Mouse (Mus musculus) neural tube, embryonic 12.5 days (tissue): ENCODE measurements at regions not wholly inside any gene's neighbourhood (a gene's known extent, or its start where the extent isn't known, plus 50 kb on each side); places are given as distances from the start of the nearest gene placed in this dataset.

Experiments used
- ATAC-seq: fragments of 200-750 bp; cut with Nextera tagmentation; 2 replicates; pipeline ENCODE4 v1.8.0; 2017; ENCODE audit warnings: low read depth, mild to moderate bottlenecking, moderate TSS enrichment, moderate library complexity; ENCODE audit not compliant: low FRiP score
- H3K27ac ChIP-seq: fragments of 300-500 bp; sonication (generic); 2 replicates; pipeline ENCODE4 v1.5.1; 2016
- H3K27me3 ChIP-seq: fragments of 300-500 bp; sonication (generic); replicated peaks from 2 replicates; pipeline ENCODE4 v1.6.1; 2016; ENCODE audit warnings: mild to moderate bottlenecking
- H3K36me3 ChIP-seq: fragments of 300-500 bp; sonication (generic); 2 replicates; pipeline ENCODE4 v1.6.1; 2016; ENCODE audit warnings: mild to moderate bottlenecking
- H3K4me1 ChIP-seq: fragments of 300-500 bp; sonication (generic); 2 replicates; pipeline ENCODE4 v1.6.1; 2016
- H3K4me2 ChIP-seq: fragments of 300-500 bp; sonication (generic); replicated peaks from 2 replicates; pipeline ENCODE4 v1.6.1; 2016; ENCODE audit warnings: mild to moderate bottlenecking
- H3K4me3 ChIP-seq: fragments of 300-500 bp; sonication (generic); 2 replicates; pipeline ENCODE4 v1.5.1; 2016
- H3K9ac ChIP-seq: fragments of 300-500 bp; sonication (generic); 2 replicates; pipeline ENCODE4 v1.6.1; 2016; ENCODE audit warnings: mild to moderate bottlenecking
- H3K9me3 ChIP-seq: fragments of 300-500 bp; sonication (generic); 2 replicates; pipeline ENCODE4 v1.6.1; 2016; ENCODE audit warnings: mild to moderate bottlenecking
- WGBS: fragments of 180-500 bp; shearing (Covaris S2); methylation state at CpG from one replicate; pipeline ENCODE4 v1.1.7; 2016; 5-methylcytosine and 5-hydroxymethylcytosine counted together

DNA sequence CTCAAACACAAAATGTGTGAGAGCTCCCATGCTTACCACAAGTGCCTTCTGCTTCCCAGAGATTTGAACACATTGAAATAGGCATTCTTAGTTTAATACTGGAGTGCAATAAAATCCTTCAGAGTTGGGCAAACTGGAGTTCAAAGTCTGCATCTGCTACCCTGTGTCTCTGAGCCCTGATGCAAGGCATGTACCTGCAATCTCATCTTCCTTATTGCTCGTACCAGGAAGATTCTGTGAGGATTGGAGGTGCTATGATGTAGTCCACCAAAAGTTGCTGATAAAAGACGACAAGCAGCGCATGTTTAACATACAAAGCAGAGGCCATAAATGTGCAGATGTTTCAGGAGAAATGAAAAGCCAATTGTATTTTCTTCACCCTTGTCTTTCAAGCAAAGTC lies 123.5 kb upstream of the Kitl start:
- Histone ChIP-seq H3K4me1 (no peaks in the 10 kb centered on the region), H3K27me3 (no peaks in the 10 kb centered on the region), H3K9me3 (no peaks in the 10 kb centered on the region), H3K9ac (no peak overlapping the region), H3K4me3 (no peak overlapping the region), H3K27ac (no peak overlapping the region), H3K36me3 (no peaks in the 10 kb centered on the region), H3K4me2 (no peak overlapping the region)
- 78% methylated on average over 3 of the region's 3 CpGs for WGBS
- no peak for ATAC-seq

GRCm38 (mm10) chr10:99881901-99882300 lies 122.4 kb upstream of the Csl start:
- no peaks in the 10 kb centered on the region for H3K4me1 ChIP-seq
- no peaks in the 10 kb centered on the region for H3K9me3 ChIP-seq
- ATAC-seq = no peak
- H3K4me2 ChIP-seq = no peak overlapping the region
- no peaks in the 10 kb centered on the region for H3K27me3 ChIP-seq
- WGBS = 84% methylated on average over 2 of the region's 2 CpGs
- no peak overlapping the region for H3K4me3 ChIP-seq
- H3K9ac ChIP-seq = no peak overlapping the region
- H3K36me3 ChIP-seq = no peaks in the 10 kb centered on the region
- no peak overlapping the region for H3K27ac ChIP-seq

- WGBS = 73% methylated on average over 5 of the region's 5 CpGs
- Histone ChIP-seq H3K4me1 (no peaks in the 10 kb centered on the region), H3K4me2 (no peak overlapping the region), H3K27me3 (no peaks in the 10 kb centered on the region), H3K4me3 (no peak overlapping the region), H3K27ac (no peak overlapping the region), H3K36me3 (no peaks in the 10 kb centered on the region), H3K9me3 (no peaks in the 10 kb centered on the region), H3K9ac (no peak overlapping the region)
- no peak for ATAC-seq
Measured at GRCm38 (mm10) chr10:99879362-99879761, 119.9 kb upstream of the Csl start.

- Histone ChIP-seq H3K4me2 (no peak overlapping the region), H3K4me3 (no peak overlapping the region), H3K9ac (no peak overlapping the region), H3K9me3 (no peaks in the 10 kb centered on the region), H3K27me3 (no peaks in the 10 kb centered on the region), H3K4me1 (0 out of 2 replicates have a peak, but pooled peaks cover 3% of the 10 kb centered on the region), H3K27ac (no peak overlapping the region), H3K36me3 (no peaks in the 10 kb centered on the region)
- no peak for ATAC-seq
- WGBS = 95% methylated on average over 1 of the region's 1 CpGs
Measured at GRCm38 (mm10) chr10:99864711-99865110, 105.3 kb upstream of the Csl start.

DNA sequence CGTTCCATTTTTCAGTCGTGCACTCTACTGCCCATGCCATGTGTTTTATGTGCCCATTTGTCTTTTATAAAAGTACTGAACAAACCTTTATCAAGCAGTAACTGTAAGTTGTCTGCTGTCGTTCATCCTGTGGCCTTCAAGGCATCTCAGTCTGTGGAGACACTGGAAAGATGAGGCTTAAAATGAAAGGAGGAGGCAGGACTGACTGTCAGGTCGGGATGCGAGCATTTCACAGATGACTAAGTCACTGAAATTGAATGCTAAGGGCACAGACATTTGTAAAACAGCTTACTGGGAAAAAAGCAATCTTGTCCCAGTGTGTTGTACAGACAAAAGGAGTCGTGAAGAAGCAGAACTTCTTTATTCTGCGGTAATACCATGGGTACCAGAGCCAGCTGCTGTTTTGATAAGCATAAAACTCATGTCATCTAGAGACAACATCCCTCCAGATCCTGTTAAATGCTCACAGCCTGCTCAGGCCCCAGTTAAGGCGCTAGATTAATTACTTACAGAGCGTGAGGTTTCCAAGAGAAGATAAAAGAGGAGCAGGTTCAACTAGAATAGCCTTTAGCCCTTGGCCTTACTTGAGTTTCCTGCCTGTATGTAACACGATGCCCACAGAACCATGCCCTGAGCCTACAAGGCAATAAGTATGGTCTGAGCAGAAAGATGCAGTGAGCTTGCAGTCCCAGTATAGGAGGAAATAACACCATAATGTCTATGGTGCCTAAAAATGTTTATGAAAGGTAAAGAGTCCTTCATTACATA lies 101.0 kb upstream of the Csl start:
- H3K4me1 ChIP-seq = 0 out of 2 replicates have a peak, but pooled peaks cover 3% of the 10 kb centered on the region
- ATAC-seq = no peak
- H3K27ac ChIP-seq = no peak overlapping the region
- H3K4me2 ChIP-seq = no peak overlapping the region
- 50% methylated on average over 10 of the region's 10 CpGs for WGBS
- H3K9ac ChIP-seq = no peak overlapping the region
- no peaks in the 10 kb centered on the region for H3K9me3 ChIP-seq
- H3K27me3 ChIP-seq = no peaks in the 10 kb centered on the region
- no peaks in the 10 kb centered on the region for H3K36me3 ChIP-seq
- H3K4me3 ChIP-seq = no peak overlapping the region

DNA sequence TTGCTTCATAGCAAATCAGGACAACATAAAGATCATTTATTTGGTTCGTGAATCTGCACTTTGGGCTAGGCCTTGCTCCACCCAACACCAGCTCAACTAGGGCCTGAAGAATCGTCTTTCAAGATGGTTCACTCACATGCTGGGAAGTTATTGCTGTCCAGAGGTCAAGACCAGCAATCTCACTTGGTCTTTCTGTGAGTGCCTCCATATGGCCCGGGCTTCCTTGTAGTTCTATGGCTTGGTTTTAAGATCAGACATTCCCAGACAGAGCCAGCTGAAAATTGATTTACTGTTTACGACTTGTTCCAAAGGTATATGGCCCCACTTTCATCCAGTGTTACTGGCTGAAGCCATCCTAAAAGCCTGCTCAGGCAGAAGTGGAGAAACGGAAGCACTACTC lies 84.7 kb upstream of the Csl start:
- no peaks in the 10 kb centered on the region for H3K9me3 ChIP-seq
- H3K27ac ChIP-seq = no peak overlapping the region
- no peak overlapping the region for H3K4me2 ChIP-seq
- WGBS = 52% methylated on average over 5 of the region's 5 CpGs
- H3K4me3 ChIP-seq = no peak overlapping the region
- no peak for ATAC-seq
- H3K4me1 ChIP-seq = no peaks in the 10 kb centered on the region
- H3K9ac ChIP-seq = no peak overlapping the region
- H3K27me3 ChIP-seq = no peaks in the 10 kb centered on the region
- no peaks in the 10 kb centered on the region for H3K36me3 ChIP-seq

- H3K4me3 ChIP-seq = no peak overlapping the region
- H3K27me3 ChIP-seq = no peaks in the 10 kb centered on the region
- no peaks in the 10 kb centered on the region for H3K36me3 ChIP-seq
- H3K9ac ChIP-seq = no peak overlapping the region
- no peaks in the 10 kb centered on the region for H3K9me3 ChIP-seq
- WGBS = 59% methylated on average over 10 of the region's 10 CpGs
- no peak for ATAC-seq
- H3K4me2 ChIP-seq = no peak overlapping the region
- no peak overlapping the region for H3K27ac ChIP-seq
- H3K4me1 ChIP-seq = no peaks in the 10 kb centered on the region
Measured at GRCm38 (mm10) chr10:99841167-99841843, 81.8 kb upstream of the Csl start.

GRCm38 (mm10) chr10:99840179-99840876 lies 80.9 kb upstream of the Csl start:
- 88% methylated on average over 10 of the region's 10 CpGs for WGBS
- H3K9me3 ChIP-seq = no peaks in the 10 kb centered on the region
- no peaks in the 10 kb centered on the region for H3K4me1 ChIP-seq
- H3K4me2 ChIP-seq = no peak overlapping the region
- H3K27ac ChIP-seq = no peak overlapping the region
- H3K27me3 ChIP-seq = no peaks in the 10 kb centered on the region
- no peak for ATAC-seq
- no peaks in the 10 kb centered on the region for H3K36me3 ChIP-seq
- H3K9ac ChIP-seq = no peak overlapping the region
- no peak overlapping the region for H3K4me3 ChIP-seq

DNA sequence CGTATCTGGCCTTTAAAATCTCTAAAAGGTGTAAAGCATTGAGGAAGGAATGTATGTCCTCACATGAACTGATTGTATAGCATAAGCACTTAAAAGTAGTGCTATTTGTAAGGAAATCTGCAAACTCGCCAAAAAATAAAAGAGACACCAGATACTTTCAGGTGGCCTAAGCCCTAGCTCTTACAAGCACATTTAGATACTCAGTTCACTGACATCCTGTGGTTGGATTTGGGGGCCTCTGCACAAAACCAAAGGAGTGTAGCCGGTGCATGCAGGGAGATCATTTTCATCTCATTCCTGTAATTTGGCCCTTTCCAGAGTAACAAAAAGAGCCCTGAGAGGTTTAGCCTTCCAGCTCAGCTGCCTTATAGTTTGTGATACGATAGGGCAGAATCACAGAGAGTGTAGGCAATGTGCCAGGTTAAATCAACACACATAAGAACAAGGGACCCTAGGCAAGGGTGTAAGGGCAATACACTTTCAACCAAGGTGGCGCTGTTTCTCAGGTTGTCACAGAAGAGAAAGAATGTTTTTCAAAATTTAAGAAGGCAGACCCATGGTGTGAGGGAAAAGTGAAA lies 77.5 kb upstream of the Csl start:
- Histone ChIP-seq H3K4me2 (no peak overlapping the region), H3K27me3 (no peaks in the 10 kb centered on the region), H3K9me3 (no peaks in the 10 kb centered on the region), H3K36me3 (no peaks in the 10 kb centered on the region), H3K4me3 (no peak overlapping the region), H3K9ac (no peak overlapping the region), H3K4me1 (no peaks in the 10 kb centered on the region), H3K27ac (no peak overlapping the region)
- 88% methylated on average over 5 of the region's 5 CpGs for WGBS
- ATAC-seq = no peak

DNA sequence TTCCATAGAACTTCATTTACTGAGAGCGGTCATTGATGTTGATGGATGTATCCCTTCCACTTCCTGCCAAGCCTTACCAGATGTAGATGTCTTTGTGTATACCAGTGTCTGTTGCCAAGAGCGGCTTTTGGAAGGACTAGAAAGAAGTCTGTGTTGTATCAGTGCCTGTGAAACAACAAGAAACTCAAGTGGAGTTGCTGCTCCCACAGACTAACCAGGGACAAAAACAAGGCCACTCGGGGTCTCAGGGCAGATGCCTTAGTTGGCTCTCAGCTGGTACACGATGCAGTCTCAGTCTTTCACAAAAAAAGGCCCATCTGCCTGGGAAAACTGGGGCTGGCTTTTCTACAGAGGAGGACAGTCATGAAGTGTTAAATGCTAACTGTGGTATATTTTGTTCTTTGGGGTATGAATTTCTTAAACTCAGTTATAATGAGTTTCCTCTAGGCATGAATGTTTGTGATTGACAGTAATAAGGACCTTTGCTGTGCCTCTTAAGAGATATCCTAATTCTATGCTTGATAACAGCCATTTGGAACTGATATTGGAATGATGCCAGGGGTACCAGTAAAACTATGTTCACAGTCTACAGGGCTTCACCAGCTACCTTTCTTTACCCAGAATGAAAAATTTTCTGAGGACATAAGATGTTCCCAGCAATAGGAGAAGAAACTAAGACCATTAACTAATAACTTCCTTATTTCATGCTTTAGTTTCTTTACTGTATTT lies 75.6 kb upstream of the Csl start:
- Histone ChIP-seq H3K4me3 (no peak overlapping the region), H3K27ac (no peak overlapping the region), H3K9ac (no peak overlapping the region), H3K4me2 (no peak overlapping the region), H3K9me3 (no peaks in the 10 kb centered on the region), H3K27me3 (no peaks in the 10 kb centered on the region), H3K36me3 (no peaks in the 10 kb centered on the region), H3K4me1 (no peaks in the 10 kb centered on the region)
- no peak for ATAC-seq
- WGBS = 84% methylated on average over 4 of the region's 4 CpGs

DNA sequence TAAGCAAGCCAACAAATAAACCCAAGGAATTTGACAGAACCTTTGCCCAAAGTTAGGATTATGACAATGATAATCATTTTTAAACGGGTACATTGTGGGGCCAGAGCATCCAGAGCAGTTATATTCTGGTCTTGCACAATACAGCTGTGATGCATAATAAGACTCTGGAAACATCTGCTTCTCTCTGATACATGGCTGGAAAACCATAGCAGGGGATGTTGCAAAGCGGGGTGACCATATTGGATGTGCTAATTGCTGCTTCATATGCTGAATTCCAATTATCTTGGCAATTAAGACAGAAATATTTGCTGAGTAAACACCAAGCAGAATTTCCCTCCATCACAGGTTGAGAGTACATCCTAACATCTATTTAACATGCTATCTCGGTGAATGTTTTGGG lies 70.5 kb upstream of the Csl start:
- Histone ChIP-seq H3K4me1 (no peaks in the 10 kb centered on the region), H3K36me3 (no peaks in the 10 kb centered on the region), H3K27me3 (no peaks in the 10 kb centered on the region), H3K9me3 (no peaks in the 10 kb centered on the region), H3K27ac (no peak overlapping the region), H3K9ac (no peak overlapping the region), H3K4me3 (no peak overlapping the region), H3K4me2 (no peak overlapping the region)
- no peak for ATAC-seq
- 84% methylated on average over 3 of the region's 3 CpGs for WGBS

- 92% methylated on average over 4 of the region's 4 CpGs for WGBS
Measured at GRCm38 (mm10) chr10:99827476-99827875, 68.0 kb upstream of the Csl start.

More at GRCm38 (mm10) chr10:99827476-99827875, 68.0 kb upstream of the Csl start:
- Histone ChIP-seq H3K36me3 (no peaks in the 10 kb centered on the region), H3K27ac (no peak overlapping the region), H3K27me3 (no peaks in the 10 kb centered on the region), H3K4me2 (no peak overlapping the region), H3K9me3 (no peaks in the 10 kb centered on the region), H3K4me3 (no peak overlapping the region), H3K9ac (no peak overlapping the region), H3K4me1 (no peaks in the 10 kb centered on the region)
- no peak for ATAC-seq
